Mouse (Mus musculus): ENCODE results near the gene Krt12. TPM values are rescaled to one million over a fixed set of nuclear protein-coding genes. Genes with fewer than 3 reads are reported as not detected.

Gene Krt12
- 0.47 TPM for polyA plus RNA-seq (2014; fragmentation: Illumina TruSeq; extraction: RNeasy Lipid Tissue Mini Kit (QIAGEN cat#74804); ENCODE audit: low read depth, low replicate concordance)

DNA sequence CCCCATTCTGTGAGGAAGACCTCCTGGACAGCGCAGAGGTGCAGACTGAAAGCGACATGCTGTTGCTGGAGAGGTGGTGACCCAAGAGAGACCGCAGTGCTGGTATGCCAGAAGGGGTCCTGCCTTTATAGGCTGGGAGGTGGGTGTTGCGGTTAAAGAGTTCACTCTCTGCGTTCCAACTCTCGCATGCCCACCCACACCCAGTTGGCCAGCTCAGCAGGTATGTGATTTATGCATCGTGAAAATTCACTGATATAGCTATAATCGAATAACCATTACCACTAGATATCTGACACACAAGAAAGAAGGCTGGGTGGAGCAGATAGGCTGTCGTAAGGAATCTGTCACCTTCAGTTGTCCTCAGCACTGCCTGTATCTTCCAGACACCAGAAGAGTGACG, at the start of gene Krt12:
Krt12 (minus strand) TSS at position 101 of the 400 bp plus-strand sequence.

DNA sequence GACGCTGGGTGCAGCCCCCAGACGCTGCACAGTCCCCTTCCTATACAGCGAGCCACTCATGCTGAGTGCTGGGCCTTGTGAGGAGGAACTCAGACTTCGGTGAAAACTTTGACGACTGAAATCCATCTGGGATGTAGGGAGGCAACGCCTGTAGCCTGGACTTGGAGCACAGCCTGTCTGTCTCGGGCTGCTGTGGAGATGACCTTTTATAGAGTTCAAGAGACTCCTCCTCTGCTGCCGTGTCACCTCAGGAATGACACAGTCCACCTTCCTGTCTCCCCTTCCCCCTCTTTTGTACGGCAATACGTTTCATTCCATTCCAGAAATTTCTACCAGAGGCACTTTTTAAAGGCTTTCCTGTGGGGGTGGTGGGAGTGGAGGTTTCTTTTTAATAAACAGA, 15.9 kb upstream of the Krt12 start, which contains the start of gene Krt20:
Krt20 (minus strand) TSS at position 179 of the 400 bp plus-strand sequence.

DNA sequence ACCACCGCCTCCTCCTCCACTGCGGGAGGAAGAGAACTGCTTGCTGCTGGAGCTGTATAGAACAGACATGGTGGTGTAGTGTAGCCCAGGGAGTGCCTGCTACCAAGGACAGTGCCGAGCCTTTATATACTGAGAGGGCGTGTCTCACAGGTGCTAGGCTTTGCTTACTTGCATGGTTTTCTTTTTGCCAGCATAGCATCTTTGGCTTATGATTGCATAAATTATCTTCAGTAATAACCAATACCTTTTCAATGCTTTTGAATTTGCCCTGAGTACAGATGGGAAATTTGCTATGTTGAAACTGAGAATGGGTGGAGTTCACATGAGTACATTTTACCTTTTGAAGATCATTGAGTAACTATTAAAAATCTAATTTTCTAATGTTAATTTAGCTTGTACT, 32.8 kb downstream of the Krt12 start, which contains the start of gene Krt10:
Krt10 (minus strand) TSS at position 101 of the 400 bp plus-strand sequence.

DNA sequence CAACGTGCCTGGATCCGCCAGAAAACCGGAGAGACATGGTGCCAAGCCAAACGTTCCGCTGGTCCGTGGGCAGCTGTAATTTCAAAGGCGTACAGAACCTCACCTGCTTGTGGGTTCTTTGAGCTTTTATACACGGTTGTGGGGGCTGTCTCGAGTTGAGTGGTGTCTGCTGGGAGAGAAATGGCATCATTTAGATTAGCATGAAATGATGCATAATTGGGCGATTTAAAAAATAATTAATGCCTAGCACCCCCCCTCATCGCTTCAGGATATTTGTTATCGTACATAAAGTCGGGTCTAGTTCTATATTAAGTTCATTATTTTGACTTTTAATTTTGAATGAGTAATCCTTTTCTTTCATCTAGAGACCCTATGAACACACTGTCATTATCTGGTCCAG, 47.3 kb downstream of the Krt12 start, which contains the start of gene Krt28:
Krt28 (minus strand) TSS at position 101 of the 400 bp plus-strand sequence.

Other genes with a start within 250 kb of the Krt12 start
- 168 TPM for gene Smarce1, start 191.2 kb downstream of the Krt12 start, polyA plus RNA-seq (2014; fragmentation: Illumina TruSeq; extraction: RNeasy Lipid Tissue Mini Kit (QIAGEN cat#74804); ENCODE audit: low read depth, low replicate concordance)
- 3.2 TPM for gene Krt222, start 178.2 kb downstream of the Krt12 start, polyA plus RNA-seq (2014; fragmentation: Illumina TruSeq; extraction: RNeasy Lipid Tissue Mini Kit (QIAGEN cat#74804); ENCODE audit: low read depth, low replicate concordance)
- not detected for gene Krt24, start 137.0 kb downstream of the Krt12 start, polyA plus RNA-seq (2014; fragmentation: Illumina TruSeq; extraction: RNeasy Lipid Tissue Mini Kit (QIAGEN cat#74804); ENCODE audit: low read depth, low replicate concordance)
- gene Krt25, start 99.3 kb downstream of the Krt12 start, polyA plus RNA-seq (2014; fragmentation: Illumina TruSeq; extraction: RNeasy Lipid Tissue Mini Kit (QIAGEN cat#74804); ENCODE audit: low read depth, low replicate concordance): not detected
- gene Krt26, start 84.3 kb downstream of the Krt12 start, polyA plus RNA-seq (2014; fragmentation: Illumina TruSeq; extraction: RNeasy Lipid Tissue Mini Kit (QIAGEN cat#74804); ENCODE audit: low read depth, low replicate concordance): not detected
- gene Krt27, start 71.2 kb downstream of the Krt12 start, polyA plus RNA-seq (2014; fragmentation: Illumina TruSeq; extraction: RNeasy Lipid Tissue Mini Kit (QIAGEN cat#74804); ENCODE audit: low read depth, low replicate concordance): not detected
- not detected for gene Krt28, start 47.4 kb downstream of the Krt12 start, polyA plus RNA-seq (2014; fragmentation: Illumina TruSeq; extraction: RNeasy Lipid Tissue Mini Kit (QIAGEN cat#74804); ENCODE audit: low read depth, low replicate concordance)
- gene Krt10, start 32.9 kb downstream of the Krt12 start, polyA plus RNA-seq (2014; fragmentation: Illumina TruSeq; extraction: RNeasy Lipid Tissue Mini Kit (QIAGEN cat#74804); ENCODE audit: low read depth, low replicate concordance): 17.3 TPM
- 486 TPM for gene Krt20, start 15.9 kb upstream of the Krt12 start, polyA plus RNA-seq (2014; fragmentation: Illumina TruSeq; extraction: RNeasy Lipid Tissue Mini Kit (QIAGEN cat#74804); ENCODE audit: low read depth, low replicate concordance)
- 3.1 TPM for gene Krt23, start 70.9 kb upstream of the Krt12 start, polyA plus RNA-seq (2014; fragmentation: Illumina TruSeq; extraction: RNeasy Lipid Tissue Mini Kit (QIAGEN cat#74804); ENCODE audit: low read depth, low replicate concordance)
- gene Krt39, start 99.1 kb upstream of the Krt12 start, polyA plus RNA-seq (2014; fragmentation: Illumina TruSeq; extraction: RNeasy Lipid Tissue Mini Kit (QIAGEN cat#74804); ENCODE audit: low read depth, low replicate concordance): not detected
- gene Krt40, start 120.9 kb upstream of the Krt12 start, polyA plus RNA-seq (2014; fragmentation: Illumina TruSeq; extraction: RNeasy Lipid Tissue Mini Kit (QIAGEN cat#74804); ENCODE audit: low read depth, low replicate concordance): not detected
- not detected for gene Krtap3-3, start 128.6 kb upstream of the Krt12 start, polyA plus RNA-seq (2014; fragmentation: Illumina TruSeq; extraction: RNeasy Lipid Tissue Mini Kit (QIAGEN cat#74804); ENCODE audit: low read depth, low replicate concordance)
- gene Krtap3-2, start 134.6 kb upstream of the Krt12 start, polyA plus RNA-seq (2014; fragmentation: Illumina TruSeq; extraction: RNeasy Lipid Tissue Mini Kit (QIAGEN cat#74804); ENCODE audit: low read depth, low replicate concordance): not detected
- gene Gm11939, start 137.2 kb upstream of the Krt12 start, polyA plus RNA-seq (2014; fragmentation: Illumina TruSeq; extraction: RNeasy Lipid Tissue Mini Kit (QIAGEN cat#74804); ENCODE audit: low read depth, low replicate concordance): not detected
- gene Krtap3-1, start 144.4 kb upstream of the Krt12 start, polyA plus RNA-seq (2014; fragmentation: Illumina TruSeq; extraction: RNeasy Lipid Tissue Mini Kit (QIAGEN cat#74804); ENCODE audit: low read depth, low replicate concordance): not detected
- gene Krtap1-5, start 158.8 kb upstream of the Krt12 start, polyA plus RNA-seq (2014; fragmentation: Illumina TruSeq; extraction: RNeasy Lipid Tissue Mini Kit (QIAGEN cat#74804); ENCODE audit: low read depth, low replicate concordance): not detected
- gene Krtap1-4, start 161.4 kb upstream of the Krt12 start, polyA plus RNA-seq (2014; fragmentation: Illumina TruSeq; extraction: RNeasy Lipid Tissue Mini Kit (QIAGEN cat#74804); ENCODE audit: low read depth, low replicate concordance): not detected
- gene Krtap1-3, start 169.1 kb upstream of the Krt12 start, polyA plus RNA-seq (2014; fragmentation: Illumina TruSeq; extraction: RNeasy Lipid Tissue Mini Kit (QIAGEN cat#74804); ENCODE audit: low read depth, low replicate concordance): not detected
- gene Krtap9-3, start 175.8 kb upstream of the Krt12 start, polyA plus RNA-seq (2014; fragmentation: Illumina TruSeq; extraction: RNeasy Lipid Tissue Mini Kit (QIAGEN cat#74804); ENCODE audit: low read depth, low replicate concordance): not detected
- not detected for gene Gm11938, start 181.0 kb upstream of the Krt12 start, polyA plus RNA-seq (2014; fragmentation: Illumina TruSeq; extraction: RNeasy Lipid Tissue Mini Kit (QIAGEN cat#74804); ENCODE audit: low read depth, low replicate concordance)
- gene Gm11937, start 187.9 kb upstream of the Krt12 start, polyA plus RNA-seq (2014; fragmentation: Illumina TruSeq; extraction: RNeasy Lipid Tissue Mini Kit (QIAGEN cat#74804); ENCODE audit: low read depth, low replicate concordance): not detected
- not detected for gene Krtap2-4, start 192.6 kb upstream of the Krt12 start, polyA plus RNA-seq (2014; fragmentation: Illumina TruSeq; extraction: RNeasy Lipid Tissue Mini Kit (QIAGEN cat#74804); ENCODE audit: low read depth, low replicate concordance)
- not detected for gene Gm11562, start 198.2 kb upstream of the Krt12 start, polyA plus RNA-seq (2014; fragmentation: Illumina TruSeq; extraction: RNeasy Lipid Tissue Mini Kit (QIAGEN cat#74804); ENCODE audit: low read depth, low replicate concordance)
- not detected for gene Krtap4-1, start 206.0 kb upstream of the Krt12 start, polyA plus RNA-seq (2014; fragmentation: Illumina TruSeq; extraction: RNeasy Lipid Tissue Mini Kit (QIAGEN cat#74804); ENCODE audit: low read depth, low replicate concordance)
- gene Krtap4-2, start 212.8 kb upstream of the Krt12 start, polyA plus RNA-seq (2014; fragmentation: Illumina TruSeq; extraction: RNeasy Lipid Tissue Mini Kit (QIAGEN cat#74804); ENCODE audit: low read depth, low replicate concordance): not detected
- gene Krtap4-7, start 221.8 kb upstream of the Krt12 start, polyA plus RNA-seq (2014; fragmentation: Illumina TruSeq; extraction: RNeasy Lipid Tissue Mini Kit (QIAGEN cat#74804); ENCODE audit: low read depth, low replicate concordance): not detected
- gene Gm11555, start 228.0 kb upstream of the Krt12 start, polyA plus RNA-seq (2014; fragmentation: Illumina TruSeq; extraction: RNeasy Lipid Tissue Mini Kit (QIAGEN cat#74804); ENCODE audit: low read depth, low replicate concordance): not detected
- not detected for gene Gm11563, start 236.7 kb upstream of the Krt12 start, polyA plus RNA-seq (2014; fragmentation: Illumina TruSeq; extraction: RNeasy Lipid Tissue Mini Kit (QIAGEN cat#74804); ENCODE audit: low read depth, low replicate concordance)
- gene Krtap4-6, start 243.7 kb upstream of the Krt12 start, polyA plus RNA-seq (2014; fragmentation: Illumina TruSeq; extraction: RNeasy Lipid Tissue Mini Kit (QIAGEN cat#74804); ENCODE audit: low read depth, low replicate concordance): not detected